Mouse (Mus musculus) limb, embryonic 15.5 days (tissue): ENCODE measurements at regions not wholly inside any gene's neighbourhood (a gene's known extent, or its start where the extent isn't known, plus 50 kb on each side); places are given as distances from the start of the nearest gene placed in this dataset.
A peak's percentile ranks its signal among the peaks of the same experiment; 100 is the strongest.

ENCODE experiments used
- ATAC-seq: fragments of 200-750 bp; cut with Nextera tagmentation; 2 replicates; pipeline ENCODE4 v1.8.0; 2017; ENCODE audit warnings: low read depth, moderate TSS enrichment; ENCODE audit not compliant: insufficient number of reproducible peaks, low FRiP score, low TSS enrichment
- H3K27ac ChIP-seq: fragments of 300-500 bp; sonication (generic); 2 replicates; pipeline ENCODE4 v1.5.1; 2015; ENCODE audit warnings: moderate library complexity, mild to moderate bottlenecking, inconsistent platforms
- H3K27me3 ChIP-seq: fragments of 300-500 bp; sonication (generic); 2 replicates; pipeline ENCODE4 v1.6.1; 2015; ENCODE audit warnings: inconsistent platforms
- H3K36me3 ChIP-seq: fragments of 300-500 bp; sonication (generic); 2 replicates; pipeline ENCODE4 v1.6.1; 2015; ENCODE audit warnings: inconsistent platforms
- H3K4me1 ChIP-seq: fragments of 300-500 bp; sonication (generic); 2 replicates; pipeline ENCODE4 v1.6.1; 2015; ENCODE audit warnings: inconsistent platforms
- H3K4me2 ChIP-seq: fragments of 300-500 bp; sonication (generic); 2 replicates; pipeline ENCODE4 v1.6.1; 2015; ENCODE audit warnings: mild to moderate bottlenecking, inconsistent platforms
- H3K4me3 ChIP-seq: fragments of 300-500 bp; sonication (generic); 2 replicates; pipeline ENCODE4 v1.5.1; 2015; ENCODE audit warnings: mild to moderate bottlenecking, inconsistent platforms
- H3K9ac ChIP-seq: fragments of 300-500 bp; sonication (generic); 2 replicates; pipeline ENCODE4 v1.6.1; 2015; ENCODE audit warnings: inconsistent platforms
- H3K9me3 ChIP-seq: fragments of 300-500 bp; sonication (generic); 2 replicates; pipeline ENCODE4 v1.6.1; 2016; ENCODE audit warnings: inconsistent platforms
- WGBS: fragments of 180-500 bp; shearing (Covaris S2); methylation state at CpG from one replicate; pipeline ENCODE4 v1.1.7; 2015; 5-methylcytosine and 5-hydroxymethylcytosine counted together

DNA sequence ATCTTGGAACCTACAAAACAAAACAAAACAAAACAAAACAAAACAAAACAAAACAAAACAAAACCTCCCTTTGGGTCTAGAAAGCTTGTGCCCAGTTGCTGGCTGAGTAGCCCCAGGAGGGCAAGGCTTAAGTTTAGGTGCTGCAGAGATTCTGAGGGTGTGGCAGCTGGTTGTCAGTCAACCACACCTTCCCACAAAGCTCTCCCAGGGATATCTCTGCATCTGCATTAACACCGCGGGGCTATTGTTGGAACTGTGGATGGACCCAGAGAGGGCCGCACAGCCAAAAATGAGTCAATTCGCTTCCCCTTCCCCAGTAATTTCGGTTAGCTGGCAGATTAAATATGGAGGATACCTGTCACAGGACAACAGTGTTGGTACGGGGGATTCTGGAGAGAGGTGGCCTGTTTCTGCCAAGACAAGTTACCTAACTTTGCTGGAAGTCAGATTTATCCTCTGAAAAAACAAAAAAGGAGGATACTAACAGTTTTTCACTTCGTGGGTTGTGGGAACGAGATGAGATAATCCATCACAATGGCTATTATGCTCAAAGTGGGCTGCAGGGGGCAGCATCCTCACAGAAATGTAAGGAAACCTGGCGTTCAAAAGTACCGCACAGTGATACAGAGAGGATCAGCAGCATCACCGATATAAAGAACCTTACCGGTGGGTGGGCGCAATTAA is 96.7 kb downstream of the 1500009L16Rik start:
- H3K9ac ChIP-seq, result no peak overlapping the region
- H3K36me3 ChIP-seq, result no peaks in the 10 kb centered on the region
- H3K4me2 ChIP-seq, result 0 out of 2 replicates have a peak overlapping the region, but pooled peaks have one; percentile 30
- H3K27ac ChIP-seq, result no peak overlapping the region
- no peak for ATAC-seq
- H3K27me3 ChIP-seq, result no peaks in the 10 kb centered on the region
- H3K9me3 ChIP-seq, result no peaks in the 10 kb centered on the region
- WGBS, result 14% methylated on average over 13 of the region's 13 CpGs
- peaks cover 8% of the 10 kb centered on the region; the same call in 1 of the 2 replicates for H3K4me1 ChIP-seq
- no peak overlapping the region for H3K4me3 ChIP-seq

DNA sequence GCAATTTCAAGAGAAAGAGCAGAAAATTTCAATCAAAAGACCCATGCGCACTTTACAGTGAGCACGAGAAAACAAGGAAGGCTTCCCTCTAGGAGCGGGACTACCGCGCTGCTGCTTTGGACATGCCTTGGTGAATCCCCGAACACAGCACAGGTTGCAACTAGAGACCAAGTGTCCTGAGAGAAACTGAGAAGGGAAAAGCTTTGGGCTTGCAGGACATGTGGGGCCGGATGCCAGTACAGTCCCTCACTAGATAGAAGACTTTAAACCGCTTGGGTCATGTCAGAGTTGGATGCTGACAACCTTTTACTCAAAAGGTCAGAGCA is 97.2 kb downstream of the 1500009L16Rik start:
- Histone ChIP-seq H3K9ac (no peak overlapping the region), H3K9me3 (no peaks in the 10 kb centered on the region), H3K4me3 (no peak overlapping the region), H3K4me2 (no peak overlapping the region), H3K4me1 (peaks cover 8% of the 10 kb centered on the region; the same call in 1 of the 2 replicates), H3K36me3 (no peaks in the 10 kb centered on the region), H3K27me3 (no peaks in the 10 kb centered on the region), H3K27ac (no peak overlapping the region)
- WGBS, result 80% methylated on average over 8 of the region's 8 CpGs
- ATAC-seq, result no peak

DNA sequence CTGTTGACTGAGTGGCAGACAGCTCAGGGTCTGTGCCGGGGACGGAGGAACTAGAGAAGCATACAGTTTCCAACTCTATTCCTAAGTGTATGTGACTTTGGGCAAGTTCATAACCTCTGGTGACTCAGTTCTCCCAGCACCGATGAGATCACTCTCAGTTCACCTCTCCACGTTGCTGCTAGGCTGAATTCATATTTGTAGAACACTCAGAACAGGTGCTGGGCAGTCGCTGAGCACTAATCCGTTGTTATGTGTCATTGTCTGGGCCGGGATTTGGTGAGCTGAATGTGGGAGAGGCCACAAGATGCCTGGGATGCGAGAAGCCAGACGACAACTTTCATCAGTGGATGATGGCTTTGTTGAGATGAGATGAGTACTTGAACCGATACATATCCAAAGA is 98.4 kb downstream of the 1500009L16Rik start:
- WGBS, result 69% methylated on average over 10 of the region's 10 CpGs
- Histone ChIP-seq H3K4me1 (peaks cover 8% of the 10 kb centered on the region; the same call in 1 of the 2 replicates), H3K4me3 (no peak overlapping the region), H3K27me3 (no peaks in the 10 kb centered on the region), H3K9me3 (no peaks in the 10 kb centered on the region), H3K36me3 (no peaks in the 10 kb centered on the region), H3K4me2 (no peak overlapping the region), H3K27ac (no peak overlapping the region), H3K9ac (no peak overlapping the region)
- no peak for ATAC-seq

DNA sequence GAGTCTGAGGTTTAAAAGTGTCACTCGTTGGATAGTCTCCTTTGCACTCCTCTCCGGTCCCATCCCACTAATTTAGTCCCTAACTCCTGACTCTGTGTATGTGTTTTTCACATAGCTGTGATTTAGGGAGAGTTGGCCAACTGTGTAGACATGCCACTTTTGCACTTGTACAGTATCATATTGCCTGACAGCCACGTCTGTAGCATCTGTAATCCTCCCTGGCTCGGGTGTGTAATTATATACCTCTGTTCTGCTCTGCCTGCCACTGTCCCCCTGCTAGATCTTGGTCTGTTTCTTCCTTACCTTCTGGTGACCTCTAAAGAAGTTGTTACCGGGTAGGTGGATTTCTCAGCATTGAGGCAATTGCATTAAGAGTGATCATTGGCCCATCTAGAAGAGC is 103.4 kb downstream of the 1500009L16Rik start:
- Histone ChIP-seq H3K4me3 (no peak overlapping the region), H3K4me1 (no peaks in the 10 kb centered on the region), H3K27me3 (no peaks in the 10 kb centered on the region), H3K9me3 (no peaks in the 10 kb centered on the region), H3K27ac (no peak overlapping the region), H3K36me3 (no peaks in the 10 kb centered on the region), H3K4me2 (no peak overlapping the region), H3K9ac (no peak overlapping the region)
- no peak for ATAC-seq
- 73% methylated on average over 5 of the region's 5 CpGs for WGBS

DNA sequence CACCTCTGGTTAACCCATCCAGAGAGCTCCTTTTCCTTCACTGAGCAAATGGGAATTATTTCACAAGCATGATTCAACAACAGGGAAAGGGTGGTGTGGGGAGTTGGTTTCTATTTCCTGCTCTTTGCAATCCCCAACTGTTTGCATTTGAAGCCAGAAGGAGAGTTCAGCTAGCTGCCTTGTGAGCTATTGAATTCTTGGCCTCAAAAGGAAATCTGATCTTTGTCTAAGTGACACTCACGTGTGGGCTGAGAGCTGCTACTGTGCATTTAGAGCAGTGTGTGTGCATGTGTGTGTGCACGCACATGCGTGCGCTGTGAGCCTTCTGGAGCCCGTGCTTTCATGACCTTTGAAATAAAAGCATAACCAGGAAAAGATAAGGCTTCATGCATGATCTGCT is 113.7 kb downstream of the 1500009L16Rik start:
- ATAC-seq, result no peak
- H3K27ac ChIP-seq, result no peak overlapping the region
- no peaks in the 10 kb centered on the region for H3K9me3 ChIP-seq
- H3K4me1 ChIP-seq, result no peaks in the 10 kb centered on the region
- WGBS, result 65% methylated on average over 5 of the region's 5 CpGs
- H3K36me3 ChIP-seq, result no peaks in the 10 kb centered on the region
- no peaks in the 10 kb centered on the region for H3K27me3 ChIP-seq
- no peak overlapping the region for H3K4me3 ChIP-seq
- no peak overlapping the region for H3K9ac ChIP-seq
- no peak overlapping the region for H3K4me2 ChIP-seq

DNA sequence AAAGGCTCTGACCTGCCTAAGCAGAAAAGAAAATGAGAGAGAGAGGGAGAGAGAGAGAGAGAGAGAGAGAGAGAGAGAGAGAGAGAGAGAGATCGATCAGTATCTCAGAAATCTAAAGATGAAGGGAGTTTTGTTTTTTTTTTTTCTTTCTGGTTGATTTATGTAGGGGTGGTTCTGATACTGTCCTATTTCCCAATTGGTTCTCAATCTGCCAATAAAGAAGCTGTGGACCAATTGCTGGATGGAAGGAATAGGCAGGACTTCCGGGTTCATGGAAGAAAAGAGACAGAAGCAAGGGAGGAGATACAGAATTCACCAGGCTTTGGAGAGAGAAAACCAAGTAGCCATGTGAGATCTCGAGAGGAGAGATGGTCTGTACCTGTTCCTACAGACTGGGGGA is 117.6 kb downstream of the 1500009L16Rik start:
- Histone ChIP-seq H3K4me2 (no peak overlapping the region), H3K4me1 (no peaks in the 10 kb centered on the region), H3K27ac (no peak overlapping the region), H3K27me3 (no peaks in the 10 kb centered on the region), H3K36me3 (no peaks in the 10 kb centered on the region), H3K9ac (no peak overlapping the region), H3K9me3 (no peaks in the 10 kb centered on the region), H3K4me3 (no peak overlapping the region)
- ATAC-seq, result no peak
- WGBS, result 82% methylated on average over 3 of the region's 3 CpGs

DNA sequence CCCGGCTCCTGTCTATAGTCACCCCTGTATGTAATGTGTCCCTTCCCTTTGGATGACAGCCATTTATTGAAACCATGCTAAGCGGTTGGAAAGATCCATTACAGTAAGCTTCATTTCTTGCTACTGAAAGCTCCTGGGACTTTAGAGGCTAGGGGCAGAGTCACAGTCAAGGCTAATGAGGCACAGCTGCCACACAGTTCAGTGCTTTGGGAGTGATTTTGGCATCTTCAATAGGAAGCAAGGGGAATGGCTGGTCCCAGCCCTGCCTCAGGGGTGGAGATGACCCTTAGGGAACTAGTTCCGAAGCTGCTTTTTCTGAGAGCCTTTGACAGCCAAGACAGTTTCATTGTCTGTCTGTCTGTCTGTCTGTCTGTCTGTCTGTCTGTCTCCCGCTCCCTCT is 128.2 kb downstream of the 1500009L16Rik start:
- Histone ChIP-seq H3K4me2 (no peak overlapping the region), H3K27me3 (no peaks in the 10 kb centered on the region), H3K36me3 (no peaks in the 10 kb centered on the region), H3K4me3 (no peak overlapping the region), H3K27ac (no peak overlapping the region), H3K4me1 (no peaks in the 10 kb centered on the region), H3K9me3 (no peaks in the 10 kb centered on the region), H3K9ac (no peak overlapping the region)
- ATAC-seq, result no peak
- 55% methylated on average over 4 of the region's 4 CpGs for WGBS

DNA sequence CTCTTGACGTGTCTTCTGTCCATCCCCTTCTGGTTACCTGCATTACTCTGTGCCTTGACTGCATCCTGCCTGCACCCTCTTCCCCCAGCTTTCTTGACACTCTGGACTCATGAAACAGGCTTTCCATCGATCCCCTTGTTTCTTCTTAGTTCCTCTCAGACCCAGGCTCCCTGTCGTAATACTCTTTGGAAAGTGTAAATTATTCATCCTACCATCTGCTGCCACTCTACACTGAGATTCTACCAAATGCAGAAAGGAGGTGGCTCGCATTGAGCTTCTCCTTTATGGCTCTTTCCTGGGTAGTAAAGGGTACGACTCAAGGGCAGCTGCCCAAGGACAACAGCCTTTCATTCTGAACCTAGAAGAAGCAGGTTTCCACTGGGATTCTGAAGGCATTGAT is 129.5 kb downstream of the 1500009L16Rik start:
- H3K4me2 ChIP-seq, result no peak overlapping the region
- H3K4me3 ChIP-seq, result no peak overlapping the region
- H3K36me3 ChIP-seq, result no peaks in the 10 kb centered on the region
- H3K9ac ChIP-seq, result no peak overlapping the region
- H3K27me3 ChIP-seq, result no peaks in the 10 kb centered on the region
- no peaks in the 10 kb centered on the region for H3K4me1 ChIP-seq
- 71% methylated on average over 5 of the region's 5 CpGs for WGBS
- ATAC-seq, result no peak
- H3K9me3 ChIP-seq, result no peaks in the 10 kb centered on the region
- H3K27ac ChIP-seq, result no peak overlapping the region

DNA sequence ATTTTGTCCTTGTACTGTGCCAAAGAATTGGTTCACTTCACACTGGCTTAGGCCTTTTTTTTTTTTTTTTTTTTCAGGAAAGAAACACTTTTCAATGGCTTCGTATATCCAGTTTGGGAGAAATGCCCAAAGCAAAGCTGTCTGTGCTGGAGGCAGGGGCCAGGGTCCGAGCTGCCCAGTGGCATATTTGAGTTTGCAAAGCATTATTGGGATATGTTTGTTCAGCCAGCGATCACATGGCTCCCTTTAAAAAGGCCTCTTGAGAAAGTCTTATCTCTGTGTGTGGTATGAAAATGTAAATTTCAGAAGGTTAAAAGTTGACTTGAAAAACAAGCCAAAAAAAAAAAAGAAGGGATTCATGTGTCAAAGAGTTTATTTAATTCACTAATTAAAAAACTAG is 130.1 kb downstream of the 1500009L16Rik start:
- H3K27ac ChIP-seq, result no peak overlapping the region
- no peaks in the 10 kb centered on the region for H3K36me3 ChIP-seq
- 68% methylated on average over 3 of the region's 3 CpGs for WGBS
- H3K4me2 ChIP-seq, result no peak overlapping the region
- H3K9ac ChIP-seq, result no peak overlapping the region
- ATAC-seq, result no peak
- no peaks in the 10 kb centered on the region for H3K27me3 ChIP-seq
- no peaks in the 10 kb centered on the region for H3K4me1 ChIP-seq
- no peaks in the 10 kb centered on the region for H3K9me3 ChIP-seq
- H3K4me3 ChIP-seq, result no peak overlapping the region

DNA sequence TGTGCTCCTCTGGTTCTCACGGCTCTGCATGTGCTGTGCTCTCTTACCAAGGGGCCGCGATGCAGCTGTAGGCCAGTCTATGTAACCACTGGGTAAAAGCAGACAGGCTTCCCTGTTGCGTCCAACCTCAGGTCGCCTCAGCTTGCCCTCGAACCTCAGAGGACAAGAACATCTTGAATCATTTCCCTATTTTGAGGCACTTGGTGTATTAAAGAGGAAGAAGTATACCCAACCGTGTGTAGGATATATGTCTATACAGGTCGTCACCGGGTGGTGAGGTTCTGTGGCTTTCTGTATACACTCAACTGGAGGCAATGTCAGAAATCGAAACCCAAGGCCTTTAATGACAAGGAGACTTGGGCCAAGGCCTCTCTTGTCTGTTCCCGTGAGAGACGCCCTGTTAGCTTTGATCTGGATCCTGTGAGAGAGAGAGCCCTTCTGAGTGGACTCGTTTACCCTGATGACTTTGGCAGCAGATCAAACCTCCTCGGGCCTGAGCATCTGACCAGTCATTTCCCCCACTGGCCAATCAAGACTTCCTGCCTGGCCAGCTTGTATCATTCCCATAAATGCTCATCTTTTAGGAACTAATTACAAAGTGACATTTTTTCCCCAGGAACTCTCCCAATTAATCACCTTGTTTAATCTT is 135.3 kb downstream of the 1500009L16Rik start:
- Histone ChIP-seq H3K27ac (no peak overlapping the region), H3K27me3 (no peaks in the 10 kb centered on the region), H3K9ac (no peak overlapping the region), H3K9me3 (no peaks in the 10 kb centered on the region), H3K36me3 (no peaks in the 10 kb centered on the region), H3K4me2 (no peak overlapping the region), H3K4me1 (0 out of 2 replicates have a peak, but pooled peaks cover 7% of the 10 kb centered on the region), H3K4me3 (no peak overlapping the region)
- ATAC-seq, result no peak
- 69% methylated on average over 14 of the region's 14 CpGs for WGBS

DNA sequence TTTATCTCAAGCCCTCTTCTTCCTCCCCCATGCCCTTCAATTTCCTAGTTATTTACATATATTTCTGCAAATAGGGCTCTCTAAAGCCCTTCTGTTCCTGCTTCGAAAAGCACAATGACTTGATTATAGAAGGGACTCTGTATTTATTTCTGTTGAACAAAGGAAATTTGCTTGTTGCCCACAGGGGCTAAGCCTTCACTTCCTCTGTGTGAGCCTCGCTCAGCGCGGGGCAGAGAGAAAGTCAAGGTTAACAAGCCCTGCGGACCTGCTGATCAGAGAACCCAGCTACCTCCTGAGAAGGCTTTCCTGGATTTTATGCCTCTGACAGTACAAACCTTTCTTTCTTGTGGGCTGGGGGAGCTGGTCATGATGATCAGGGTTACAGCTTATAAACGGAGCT is 136.0 kb downstream of the 1500009L16Rik start:
- ATAC-seq, result no peak

DNA sequence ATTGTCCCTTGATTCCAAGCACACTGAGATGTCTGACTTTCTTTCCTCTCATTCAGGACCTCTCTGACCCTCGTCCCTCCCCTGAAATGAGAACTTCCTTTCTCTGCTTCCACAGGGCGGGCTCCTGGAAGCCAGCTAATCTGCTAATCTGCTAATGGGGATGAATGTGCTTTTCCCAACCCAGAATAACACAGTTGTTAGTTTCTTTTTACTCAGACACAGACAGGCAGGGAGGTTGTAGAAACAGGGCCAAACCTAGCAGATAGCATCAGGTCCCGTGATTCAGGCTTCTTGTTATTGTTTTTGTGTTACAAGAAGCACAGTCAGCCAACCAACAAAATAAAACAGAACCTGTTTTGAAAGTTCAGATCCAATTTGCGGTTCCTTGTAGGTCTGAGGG is 137.0 kb downstream of the 1500009L16Rik start:
- H3K27me3 ChIP-seq, result no peaks in the 10 kb centered on the region
- H3K4me2 ChIP-seq, result no peak overlapping the region
- H3K36me3 ChIP-seq, result no peaks in the 10 kb centered on the region
- WGBS, result 81% methylated on average over 4 of the region's 4 CpGs
- no peak overlapping the region for H3K9ac ChIP-seq
- H3K4me1 ChIP-seq, result 0 out of 2 replicates have a peak, but pooled peaks cover 7% of the 10 kb centered on the region
- no peak overlapping the region for H3K4me3 ChIP-seq
- H3K9me3 ChIP-seq, result no peaks in the 10 kb centered on the region
- no peak overlapping the region for H3K27ac ChIP-seq
- no peak for ATAC-seq

More for the DNA sequence above, 136.0 kb downstream of the 1500009L16Rik start:
- 0 out of 2 replicates have a peak, but pooled peaks cover 7% of the 10 kb centered on the region for H3K4me1 ChIP-seq
- H3K27ac ChIP-seq, result peak overlapping the region; percentile 54; the same call in 1 of the 2 replicates
- no peaks in the 10 kb centered on the region for H3K36me3 ChIP-seq
- WGBS, result 33% methylated on average over 6 of the region's 6 CpGs
- no peak overlapping the region for H3K9ac ChIP-seq
- no peaks in the 10 kb centered on the region for H3K9me3 ChIP-seq
- H3K27me3 ChIP-seq, result no peaks in the 10 kb centered on the region
- no peak overlapping the region for H3K4me3 ChIP-seq
- no peak overlapping the region for H3K4me2 ChIP-seq
